Mouse (Mus musculus) lung, postnatal 14 days (tissue): ENCODE results near the gene Rgs19.

Experiments used
- DNase-seq: peaks from one replicate; pipeline ENCODE4 v3.0.0; 2021

Rgs19 gene

DNA sequence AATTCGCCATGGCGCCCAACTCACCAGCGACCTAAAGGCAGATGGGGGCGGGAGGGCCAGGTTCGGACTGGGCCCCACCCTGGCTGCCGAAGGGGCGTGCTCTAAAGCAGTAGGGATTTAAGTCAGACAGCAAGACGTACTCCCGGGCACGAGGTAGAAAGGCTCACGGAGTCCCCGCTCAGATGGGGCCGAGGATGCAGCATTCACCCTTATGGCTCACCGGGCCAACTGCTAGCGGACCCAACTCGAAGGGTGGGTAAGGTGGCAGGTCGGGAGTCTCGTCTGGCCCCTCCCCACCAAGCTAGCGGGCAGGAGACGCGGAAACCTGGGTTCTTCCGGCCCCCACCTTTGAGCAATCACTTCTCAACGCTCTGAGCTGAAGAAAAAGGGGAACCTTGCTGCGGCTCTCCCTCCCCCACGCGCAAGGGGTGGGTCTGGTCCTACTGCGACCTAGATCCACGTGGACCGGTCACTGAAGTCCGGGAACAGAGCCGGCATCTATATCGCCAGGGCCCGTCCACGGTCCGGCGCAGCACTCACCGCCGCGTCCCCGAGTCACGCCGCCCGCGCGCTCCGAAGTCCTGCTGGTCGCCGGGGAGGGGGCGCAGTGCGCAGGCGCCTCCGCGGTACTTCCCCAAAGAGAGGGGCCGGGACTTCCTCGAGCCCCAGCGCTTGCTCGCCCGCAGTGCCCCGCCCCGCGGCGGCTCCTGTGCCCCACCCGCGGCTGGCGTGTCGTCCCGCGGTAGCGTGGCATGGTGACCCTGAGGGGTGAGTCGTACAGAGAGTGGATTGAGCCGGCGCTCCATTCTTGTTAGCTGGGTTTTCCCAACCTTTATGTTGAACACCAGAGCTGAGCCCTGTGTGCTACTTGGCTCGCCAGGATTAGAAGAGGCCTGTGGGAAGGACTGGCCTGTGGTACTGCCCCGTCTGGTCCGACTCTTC lies at the start of gene Rgs19:
TSS of gene Rgs19 (minus strand) at position 639 of the 942 bp plus-strand sequence.
- peak; percentile 85 for DNase-seq

DNA sequence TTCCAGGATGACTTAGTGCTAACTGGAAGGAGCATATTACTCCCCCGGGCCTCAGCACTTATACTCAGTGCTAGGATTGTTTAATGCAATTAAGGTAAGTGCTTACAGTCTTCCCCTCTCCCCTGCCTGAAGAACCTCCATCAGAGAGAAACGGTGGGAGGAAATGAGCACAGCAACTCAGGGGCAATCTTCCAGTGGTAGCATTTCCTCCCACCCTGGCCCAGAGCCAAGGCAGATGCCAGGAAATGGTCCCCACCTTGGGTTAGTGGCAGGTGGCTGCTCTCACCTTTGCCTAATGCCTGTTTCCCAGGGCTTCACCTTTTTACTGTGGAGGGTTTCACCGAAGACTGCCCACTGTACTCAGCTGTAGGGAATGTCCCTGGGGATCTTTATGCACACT lies 36.3 kb upstream of the Rgs19 start:
- DNase-seq = no peak

DNA sequence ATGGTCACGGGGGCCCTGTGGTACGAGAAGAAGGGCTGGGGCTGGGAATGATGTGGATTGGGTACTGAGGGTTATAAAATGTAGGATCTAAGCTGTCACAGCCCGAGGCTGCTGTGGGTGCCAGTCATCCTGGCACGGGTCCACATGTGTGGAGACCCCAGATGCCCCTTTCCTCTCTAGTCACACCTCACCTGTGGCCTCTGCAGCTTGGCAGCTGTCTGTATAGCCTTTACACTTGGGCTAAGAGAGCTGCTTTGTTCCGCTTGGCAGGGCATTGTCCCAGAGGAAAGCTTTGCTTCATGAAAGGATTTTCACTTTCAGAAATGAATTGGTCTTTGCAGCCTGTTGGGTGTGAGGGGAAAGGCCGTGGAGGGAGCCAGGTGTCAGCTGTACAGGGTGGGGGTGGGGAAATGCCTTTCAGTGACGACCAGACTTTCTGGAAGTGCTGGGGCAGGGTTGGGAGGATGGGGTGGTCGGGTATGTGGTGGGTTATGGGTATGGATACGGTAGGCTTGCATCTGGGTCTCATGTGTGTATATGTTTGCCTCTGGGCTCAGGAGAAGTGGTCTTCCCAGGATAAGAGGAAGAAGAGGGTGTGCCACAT lies 34.0 kb upstream of the Rgs19 start:
- DNase-seq = no peak

GRCm38 (mm10) chr2:181722213-181722612 lies 28.4 kb upstream of the Rgs19 start:
- peak; percentile 12 for DNase-seq

GRCm38 (mm10) chr2:181721200-181721599 lies 27.4 kb upstream of the Rgs19 start:
- DNase-seq = no peak

DNA sequence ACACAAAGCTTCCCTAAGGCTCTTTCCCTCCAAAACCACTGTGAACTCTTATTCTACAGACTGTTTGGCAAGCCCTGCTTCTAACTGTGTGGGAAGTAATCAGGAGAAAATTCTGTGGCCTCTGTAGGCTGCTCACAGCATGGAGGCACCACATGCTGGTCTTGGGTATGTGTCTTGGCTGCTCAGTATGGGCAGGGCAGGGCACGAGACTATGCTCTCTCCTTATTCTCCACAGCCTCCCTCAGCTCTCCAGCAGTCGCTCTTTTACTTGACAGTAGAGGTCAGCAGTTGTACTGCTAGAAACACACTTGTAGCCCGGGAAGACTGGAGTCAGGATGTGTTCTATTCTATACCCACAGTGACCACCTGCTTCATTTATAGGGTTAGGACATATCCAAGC lies 26.3 kb upstream of the Rgs19 start:
- no peak for DNase-seq

GRCm38 (mm10) chr2:181716991-181717390 lies 23.2 kb upstream of the Rgs19 start:
- no peak for DNase-seq

DNA sequence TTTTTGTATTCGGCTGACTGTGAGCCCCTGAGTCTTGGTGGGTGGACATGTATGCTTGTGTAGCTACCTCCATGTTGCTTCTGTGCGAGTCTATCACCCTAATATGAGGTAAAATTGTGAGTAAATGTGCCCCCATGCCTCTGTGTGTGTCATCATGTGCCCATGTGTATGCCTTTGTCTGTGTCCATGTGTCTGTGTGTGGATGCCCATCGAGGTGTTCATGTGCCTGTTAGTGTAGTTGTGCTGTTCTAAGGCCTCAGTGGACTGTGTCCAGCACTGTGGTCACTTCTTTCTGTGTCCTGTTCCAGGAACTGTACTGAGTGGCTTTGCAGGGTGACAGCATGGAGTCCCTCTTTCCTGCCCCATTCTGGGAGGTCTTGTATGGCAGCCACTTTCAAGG lies 21.6 kb upstream of the Rgs19 start:
- DNase-seq = no peak

- DNase-seq = no peak
Observed at GRCm38 (mm10) chr2:181714903-181715326, 21.1 kb upstream of the Rgs19 start, which contains the start of gene Oprl1. Oprl1 (plus strand) TSS chr2:181715016.

DNA sequence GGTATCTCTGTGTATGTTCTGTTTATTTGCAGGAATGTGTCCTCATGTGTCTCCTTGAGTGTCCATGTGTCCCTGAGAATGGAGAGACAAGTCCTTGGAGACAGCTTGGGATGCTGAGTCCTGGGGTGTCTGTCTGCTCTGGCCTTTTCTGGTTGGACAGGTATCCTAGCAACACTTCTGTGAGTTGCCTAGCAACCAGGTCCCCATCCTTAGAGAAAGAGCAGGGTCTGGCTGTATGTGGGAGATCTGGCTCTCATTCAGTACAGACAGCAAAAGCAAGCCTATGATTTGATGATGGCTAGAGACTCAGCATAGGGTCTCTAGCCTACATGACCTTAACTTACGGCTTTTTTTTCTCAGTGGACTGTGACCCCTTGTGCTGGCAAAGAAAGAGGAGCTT lies 20.0 kb upstream of the Rgs19 start:
- no peak for DNase-seq

GRCm38 (mm10) chr2:181706668-181707067 lies 12.9 kb upstream of the Rgs19 start:
- DNase-seq = peak; percentile 28

GRCm38 (mm10) chr2:181698241-181698640 lies 4.5 kb upstream of the Rgs19 start, which contains the start of gene Lkaaear1:
Lkaaear1 (minus strand) TSS chr2:181698442.
- no peak for DNase-seq

- DNase-seq = no peak
Observed at GRCm38 (mm10) chr2:181696801-181697420, 3.1 kb upstream of the Rgs19 start.

- DNase-seq = no peak
Observed at GRCm38 (mm10) chr2:181695776-181696175, 2.0 kb upstream of the Rgs19 start.

DNA sequence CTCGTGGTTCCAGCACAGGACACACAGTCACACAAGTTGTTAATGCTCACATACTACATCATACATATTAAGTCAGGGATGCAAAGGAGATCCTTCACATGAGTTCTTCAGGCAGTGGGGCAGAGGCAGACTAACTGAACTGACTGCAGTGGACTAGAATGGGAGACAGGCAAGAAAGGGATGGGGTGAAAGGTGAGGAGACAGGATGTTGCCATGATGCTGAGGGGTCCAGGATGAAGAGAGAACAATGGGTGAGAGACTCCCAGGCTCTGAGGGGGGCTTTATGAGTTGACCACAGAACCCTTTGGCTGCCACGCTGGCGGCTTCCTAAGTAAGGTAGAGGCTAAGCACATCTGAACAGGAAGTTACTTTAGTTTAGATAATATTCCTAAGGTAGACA lies 804 bp upstream of the Rgs19 start:
- no peak for DNase-seq

GRCm38 (mm10) chr2:181692304-181692703 lies 1.5 kb downstream of the Rgs19 start:
- no peak for DNase-seq

GRCm38 (mm10) chr2:181691571-181691970 lies 2.2 kb downstream of the Rgs19 start:
- DNase-seq = no peak

DNA sequence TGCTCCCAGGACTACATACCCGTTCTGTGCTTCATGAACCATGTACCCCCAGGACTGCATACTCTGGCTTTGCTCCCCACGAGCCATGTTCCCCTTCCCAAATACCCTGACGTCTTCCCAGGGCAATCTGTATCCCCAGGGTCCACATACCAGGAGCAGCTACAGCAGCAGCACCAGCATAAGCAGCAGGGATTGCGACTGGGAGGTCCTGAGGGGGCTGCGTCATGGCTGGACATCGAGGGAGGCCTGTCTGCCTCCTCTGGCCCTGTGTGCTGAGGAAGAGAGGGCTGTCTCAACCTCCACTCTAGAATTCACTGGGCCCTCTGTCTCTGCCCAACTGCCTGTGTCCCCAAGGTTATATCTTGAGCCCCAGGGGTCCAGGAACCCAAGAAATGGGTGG lies 2.7 kb downstream of the Rgs19 start:
- no peak for DNase-seq

GRCm38 (mm10) chr2:181689466-181690160 lies 4.2 kb downstream of the Rgs19 start:
- no peak for DNase-seq

- DNase-seq = no peak
Observed at GRCm38 (mm10) chr2:181687586-181687985, 6.2 kb downstream of the Rgs19 start.

GRCm38 (mm10) chr2:181685686-181686085 lies 8.1 kb downstream of the Rgs19 start:
- DNase-seq = no peak

- DNase-seq = no peak
Observed at GRCm38 (mm10) chr2:181684713-181685112, 9.1 kb downstream of the Rgs19 start.

DNA sequence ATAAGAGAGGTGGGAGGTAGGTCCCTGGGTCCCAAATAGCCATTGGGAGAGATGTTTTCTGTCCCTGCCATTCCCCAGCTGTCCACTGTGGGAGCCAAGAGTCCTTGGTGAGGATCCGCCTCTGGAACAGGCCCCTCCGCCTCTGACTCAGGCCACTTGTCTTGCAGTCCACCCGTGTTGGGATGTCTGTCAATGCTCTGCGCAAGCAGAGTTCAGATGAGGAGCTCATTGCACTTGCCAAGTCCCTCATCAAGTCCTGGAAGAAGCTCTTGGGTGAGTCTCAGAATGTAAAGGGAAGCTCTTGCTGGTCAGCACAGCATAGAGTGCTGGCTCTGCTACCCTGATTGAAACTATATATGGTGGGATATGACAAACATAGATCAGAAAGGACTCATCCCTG lies 10.4 kb downstream of the Rgs19 start:
- no peak for DNase-seq
